Mouse (Mus musculus) liver, postnatal 0 days (tissue): ENCODE results near the gene Wfdc11.

Experiments used
- CTCF ChIP-seq: sonication (generic); IDR thresholded peaks from 2 replicates; pipeline ENCODE4 v1.5.1; 2016; ENCODE audit warnings: antibody characterized with exemption, low read depth
- EP300 ChIP-seq: IDR thresholded peaks from 2 replicates; pipeline ENCODE4 v1.6.1; 2016; ENCODE audit warnings: antibody characterized with exemption, low read depth, mild to moderate bottlenecking

DNA sequence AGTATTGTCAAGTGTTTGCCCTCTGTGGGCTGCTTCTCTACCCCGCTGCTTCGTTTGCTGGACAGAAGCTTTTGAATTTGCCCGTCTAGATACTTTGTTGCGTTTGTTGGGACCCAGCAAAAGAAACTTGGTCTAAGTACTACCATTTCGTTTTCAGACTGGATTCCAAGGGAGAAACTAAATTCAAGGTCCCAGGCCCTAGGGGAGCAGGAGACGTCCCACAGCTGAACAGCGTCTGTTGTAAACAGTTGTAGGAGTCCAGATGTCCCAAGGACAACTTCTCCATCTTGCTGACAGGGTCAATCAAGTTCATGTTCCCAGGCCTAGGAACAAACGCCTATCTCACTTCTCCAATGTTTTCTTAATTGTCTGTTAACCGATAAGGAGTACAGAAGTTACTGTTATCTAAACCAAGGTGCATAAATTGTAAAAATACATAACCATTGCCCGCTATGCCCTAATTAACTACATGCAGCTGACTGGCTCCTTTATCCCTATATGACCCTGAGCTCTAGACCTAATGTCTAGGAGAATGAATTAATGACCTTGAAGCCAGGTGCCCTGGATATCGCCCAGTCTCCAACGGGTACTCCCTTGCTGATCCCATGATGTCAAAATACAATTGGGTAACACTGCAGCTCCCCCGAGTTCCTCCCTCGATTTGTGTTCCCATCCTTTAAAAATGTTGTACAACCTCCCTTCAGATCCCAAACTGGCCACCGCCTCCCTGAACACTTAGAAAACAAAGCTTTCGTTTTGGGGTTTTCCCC is 3.2 kb upstream of the Wfdc11 start:
- TF ChIP-seq CTCF: no peak
- no peak for TF ChIP-seq EP300
